Mouse (Mus musculus) urinary bladder, adult 18-20 months (tissue): ENCODE data around the gene Igfbp6.

ENCODE experiments used
- DNase-seq, 2 experiments: peaks; one replicate each; pipeline ENCODE4 v3.0.0; 2022; ENCODE audit warnings: low spot score in 2 of 2, mixed read lengths in 2 of 2

The Igfbp6 gene

GRCm38 (mm10) chr15:102144274-102144711, at the start of gene Igfbp6:
Gene Igfbp6 (plus strand): TSS chr15:102144362.
- DNase-seq = peak in 1 of 2 experiments; percentile 45

- DNase-seq = no peak
Observed at GRCm38 (mm10) chr15:102094988-102095387, 49.2 kb upstream of the Igfbp6 start.

DNA sequence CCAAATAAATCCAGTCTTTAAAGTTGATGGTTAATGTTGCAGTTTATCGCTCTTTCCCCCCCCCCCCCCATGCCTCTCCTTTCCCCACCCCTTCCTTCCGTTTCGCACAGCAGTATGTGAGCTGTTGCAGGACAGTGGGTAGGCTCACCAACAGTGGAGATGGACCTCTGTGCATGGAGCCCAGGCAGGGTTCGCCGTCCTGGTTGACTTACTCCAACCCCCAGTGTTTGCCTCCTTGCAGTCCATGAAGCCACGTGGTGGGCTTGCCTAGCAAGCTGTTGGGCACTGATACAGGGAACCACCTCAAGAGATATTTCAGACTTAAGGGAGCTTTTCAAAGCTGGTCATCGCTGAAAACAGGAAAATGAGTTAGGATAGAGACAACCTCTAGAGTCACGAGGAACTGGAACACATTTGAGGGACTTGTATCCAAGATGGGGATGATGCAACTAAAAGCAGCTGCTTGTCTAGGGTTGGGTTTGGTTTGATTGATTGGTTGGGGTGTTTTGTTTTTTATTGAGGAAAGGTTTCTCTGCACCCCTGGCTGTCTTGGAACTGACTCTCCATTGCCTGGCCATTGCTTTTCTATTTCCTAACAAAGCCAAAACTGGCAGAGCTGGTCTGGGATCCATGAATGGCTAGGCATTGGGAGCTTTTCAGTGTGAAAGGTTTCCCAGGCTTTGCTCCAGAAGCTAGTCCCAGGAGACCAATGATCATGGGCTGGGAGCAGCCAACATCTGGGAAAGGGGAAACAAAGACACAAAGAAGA, 46.8 kb upstream of the Igfbp6 start:
- DNase-seq = no peak

DNA sequence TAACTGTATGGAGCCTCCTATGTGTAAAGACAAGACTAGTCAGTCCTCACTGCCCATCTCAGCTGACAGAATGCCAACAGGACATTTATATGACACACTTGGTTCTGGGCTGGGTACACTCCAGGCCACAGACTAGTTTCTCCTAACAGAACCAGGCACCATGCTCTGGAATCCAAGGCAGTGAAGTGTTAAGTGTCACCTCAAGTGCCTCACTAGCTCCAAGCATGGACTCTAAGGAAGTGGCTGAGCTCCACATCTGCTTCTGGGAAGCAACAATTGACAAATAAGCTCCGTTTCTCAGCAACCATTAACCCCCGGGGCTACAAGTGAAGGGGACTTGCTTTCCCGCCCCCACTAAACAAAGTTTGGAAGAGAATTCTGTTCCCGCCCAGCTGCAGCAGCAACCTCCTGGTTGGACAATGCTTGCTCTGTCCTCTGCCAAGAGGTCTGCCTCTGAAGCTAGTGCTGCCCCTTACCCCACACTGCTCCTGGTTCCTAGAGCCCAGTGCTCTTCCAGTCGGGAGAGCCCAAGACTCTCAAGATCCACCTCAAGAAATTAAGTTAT, 46.1 kb upstream of the Igfbp6 start:
- DNase-seq = no peak

- no peak for DNase-seq
Observed at GRCm38 (mm10) chr15:102099260-102099659, 44.9 kb upstream of the Igfbp6 start.

DNA sequence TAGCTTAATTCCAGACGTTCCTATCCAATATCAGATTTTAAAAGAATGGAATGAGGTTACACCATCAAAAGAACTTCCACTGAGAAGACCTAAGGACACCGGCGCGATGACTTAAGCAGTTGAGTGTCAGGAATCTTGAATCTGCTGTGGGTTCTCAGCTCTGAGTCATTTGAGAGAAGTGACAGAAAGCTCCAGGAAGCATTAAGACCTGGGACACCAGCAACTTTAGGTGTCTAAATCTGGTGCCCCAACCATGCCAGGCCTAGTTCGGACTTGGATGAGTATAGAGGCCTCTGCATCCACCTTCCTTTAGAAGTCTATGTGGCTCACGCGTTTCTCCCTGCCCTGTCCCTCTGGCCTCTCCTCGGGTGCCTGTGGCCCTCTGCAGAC, 44.4 kb upstream of the Igfbp6 start:
- no peak for DNase-seq

DNA sequence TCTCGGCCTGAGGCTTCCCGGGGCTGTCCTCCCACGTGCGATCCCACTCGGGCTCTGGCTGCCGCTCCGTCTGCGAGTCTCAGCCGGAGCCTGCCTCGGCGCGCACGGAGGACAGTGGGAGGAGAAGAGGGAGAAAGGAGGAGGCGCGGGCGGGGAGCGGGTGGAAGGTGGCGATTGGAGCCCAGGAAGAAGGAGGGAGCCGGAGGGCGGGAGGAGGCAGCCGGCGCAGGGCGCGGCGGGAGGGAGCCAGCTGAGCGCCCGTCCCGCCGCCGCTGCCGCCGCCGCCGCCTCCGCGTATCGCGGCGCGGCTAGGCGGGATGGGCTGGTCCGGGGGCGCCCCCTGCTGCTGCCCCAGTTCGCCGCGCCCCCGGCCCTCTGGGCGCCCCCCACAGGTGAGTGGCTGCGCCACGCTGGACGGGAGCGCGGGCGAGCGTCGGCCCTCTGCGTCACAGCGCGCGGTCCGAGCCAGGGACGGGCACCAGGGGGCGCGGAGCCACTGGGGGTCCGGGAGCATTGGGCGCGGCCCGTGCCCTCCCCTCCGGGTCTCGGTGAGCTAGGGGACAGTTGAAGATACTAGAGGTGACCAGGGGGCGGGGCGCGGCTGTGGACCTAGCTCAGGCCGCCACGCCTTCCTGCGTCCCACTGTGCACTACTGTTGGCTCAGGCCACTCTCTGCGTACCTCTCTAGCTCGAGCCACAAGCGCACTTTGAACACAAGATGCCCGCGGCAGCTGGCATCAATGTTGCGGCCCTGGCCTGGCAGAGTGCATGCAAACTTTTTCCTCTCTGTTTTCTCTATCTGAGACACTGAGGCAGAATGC, 43.8 kb upstream of the Igfbp6 start, which contains the start of gene Tns2:
Tns2 (plus strand) TSS at position 253 of the 821 bp plus-strand sequence.
- peak; percentile 76 to 86 for DNase-seq

GRCm38 (mm10) chr15:102100996-102101671, 43.0 kb upstream of the Igfbp6 start:
- DNase-seq = no peak

DNA sequence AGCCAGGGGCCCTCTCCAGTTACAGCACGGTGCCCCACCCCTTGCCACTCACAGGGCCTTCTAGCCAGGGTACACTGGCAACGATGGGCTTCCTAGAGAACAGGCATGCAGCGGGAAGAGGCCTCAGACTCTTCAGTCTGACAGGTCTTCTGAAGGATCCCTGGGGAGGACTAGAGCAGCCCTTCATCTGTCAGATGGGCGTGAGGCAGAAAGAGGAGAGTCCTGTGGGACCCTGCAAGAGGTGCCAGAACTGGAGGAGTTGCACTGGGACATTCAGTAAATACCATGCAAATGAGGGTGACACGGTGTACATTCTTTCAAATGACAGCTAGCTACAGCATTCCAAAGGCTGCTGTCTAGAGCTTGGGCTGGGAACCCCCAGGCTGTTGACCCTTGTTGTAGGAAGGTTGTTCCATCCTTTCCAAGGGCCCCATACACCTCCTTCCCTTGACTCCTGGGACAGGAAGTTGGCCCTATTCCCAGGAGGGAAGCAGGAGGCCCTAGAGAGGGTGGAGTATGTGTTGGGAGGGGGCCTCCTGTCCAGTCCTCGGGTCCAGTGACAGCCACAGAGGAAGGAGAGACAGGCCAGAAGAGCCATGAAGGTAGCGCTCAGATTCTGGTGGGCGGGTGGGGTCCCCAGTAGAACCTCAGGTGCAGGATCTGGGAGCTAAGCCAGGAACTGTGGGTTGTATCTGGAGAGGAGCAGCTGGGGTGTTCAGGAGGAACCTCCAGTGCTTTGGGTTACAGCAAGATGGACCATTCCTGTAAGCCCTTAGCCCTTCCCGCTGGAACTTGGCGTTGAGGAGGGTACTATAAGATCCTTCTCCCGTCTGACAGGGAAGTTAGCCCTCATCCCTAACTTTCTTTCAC, 42.3 kb upstream of the Igfbp6 start:
- DNase-seq = no peak

- DNase-seq = no peak
Observed at GRCm38 (mm10) chr15:102102548-102103121, 41.5 kb upstream of the Igfbp6 start.

- DNase-seq = peak in 1 of 2 experiments; percentile 56
Observed at GRCm38 (mm10) chr15:102103371-102103946, 40.7 kb upstream of the Igfbp6 start.

DNA sequence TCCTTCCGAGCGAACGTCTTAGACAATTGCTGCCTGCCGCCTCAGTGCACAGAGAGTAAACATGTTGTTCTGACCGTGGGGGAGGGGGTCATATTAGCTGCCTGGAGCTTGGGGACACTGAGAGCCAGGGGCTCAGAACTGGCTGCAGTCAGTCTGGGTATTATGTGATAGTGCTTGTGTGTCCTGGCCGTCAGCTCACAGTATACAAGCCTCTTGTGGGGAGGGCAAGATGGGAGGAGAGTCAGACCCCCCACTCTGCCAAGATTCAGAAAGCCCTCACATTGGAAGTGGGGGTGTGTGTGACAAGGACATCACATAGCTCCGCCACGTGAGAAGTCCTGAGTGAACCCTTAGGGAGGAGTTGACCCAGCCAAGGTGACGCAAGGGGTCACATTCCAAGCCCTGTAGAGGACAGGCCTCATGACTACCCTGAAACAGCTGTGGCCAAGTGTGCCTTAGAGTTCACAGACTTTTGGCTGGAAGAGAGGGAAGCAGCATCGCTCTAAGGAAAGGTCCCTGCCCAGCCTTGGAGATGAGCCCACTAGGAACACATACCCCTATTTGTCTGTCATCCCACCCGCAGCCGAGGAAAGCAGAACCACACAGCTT, 40.1 kb upstream of the Igfbp6 start:
- peak in 1 of 2 experiments; percentile 77 for DNase-seq

DNA sequence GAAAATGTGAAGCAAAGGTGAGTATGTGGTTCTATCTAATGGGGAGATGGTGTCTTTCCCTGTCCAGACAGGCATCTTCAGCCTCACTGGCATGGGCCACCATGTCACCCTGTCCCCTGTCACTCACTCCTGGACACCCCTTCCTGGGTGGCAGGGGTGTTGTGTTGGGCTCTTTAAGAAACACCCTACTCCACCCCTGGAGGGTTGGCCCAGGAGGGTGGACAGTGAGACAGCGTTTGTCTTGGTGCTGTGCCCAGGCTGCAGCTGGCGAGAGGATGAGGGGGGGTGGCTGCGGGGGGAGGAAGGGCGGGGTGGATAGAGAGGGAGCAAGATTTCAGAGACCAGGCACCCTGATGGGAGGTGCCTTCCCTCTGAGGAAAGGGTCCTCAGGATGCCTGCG, 38.8 kb upstream of the Igfbp6 start:
- DNase-seq = peak; percentile 53 to 72

- DNase-seq = peak in 1 of 2 experiments; percentile 34
Observed at GRCm38 (mm10) chr15:102105764-102106730, 38.1 kb upstream of the Igfbp6 start.

DNA sequence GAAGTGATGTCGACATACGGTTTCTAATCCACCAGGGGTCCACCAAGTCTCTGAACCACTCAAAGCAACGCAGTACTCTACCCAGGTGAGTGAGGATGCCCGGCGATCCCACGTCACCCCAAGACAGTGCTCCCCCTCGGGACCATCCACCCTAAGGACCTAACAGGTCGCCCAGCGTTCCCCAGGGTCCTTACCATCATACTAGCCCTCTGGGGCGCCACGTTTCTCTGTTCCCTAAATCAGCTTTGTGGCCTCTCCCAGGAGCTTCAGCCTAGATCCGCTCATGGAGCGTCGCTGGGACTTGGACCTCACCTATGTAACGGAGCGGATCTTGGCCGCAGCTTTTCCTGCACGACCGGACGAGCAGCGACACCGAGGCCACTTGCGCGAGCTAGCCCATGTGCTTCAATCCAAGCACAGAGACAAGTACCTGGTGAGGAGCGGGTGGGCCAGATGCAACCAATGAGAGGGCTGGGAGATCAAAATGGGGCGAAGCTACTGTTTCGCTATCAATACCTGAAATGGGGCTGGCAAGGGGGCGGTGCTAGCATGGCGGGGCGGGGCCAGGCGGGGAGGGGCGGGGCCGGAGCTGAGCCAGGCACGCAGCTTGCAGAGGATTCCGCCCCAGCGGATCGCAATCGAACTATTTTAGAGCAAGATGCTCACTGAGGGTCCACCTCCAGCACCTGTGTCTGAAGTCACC, 37.3 kb upstream of the Igfbp6 start:
- DNase-seq = peak in 1 of 2 experiments; percentile 54

GRCm38 (mm10) chr15:102107689-102108573, 36.2 kb upstream of the Igfbp6 start:
- peak in 1 of 2 experiments; percentile 52 for DNase-seq
